9 mouse cellular contexts compared by ENCODE assay signal in the genomic region with DNA sequence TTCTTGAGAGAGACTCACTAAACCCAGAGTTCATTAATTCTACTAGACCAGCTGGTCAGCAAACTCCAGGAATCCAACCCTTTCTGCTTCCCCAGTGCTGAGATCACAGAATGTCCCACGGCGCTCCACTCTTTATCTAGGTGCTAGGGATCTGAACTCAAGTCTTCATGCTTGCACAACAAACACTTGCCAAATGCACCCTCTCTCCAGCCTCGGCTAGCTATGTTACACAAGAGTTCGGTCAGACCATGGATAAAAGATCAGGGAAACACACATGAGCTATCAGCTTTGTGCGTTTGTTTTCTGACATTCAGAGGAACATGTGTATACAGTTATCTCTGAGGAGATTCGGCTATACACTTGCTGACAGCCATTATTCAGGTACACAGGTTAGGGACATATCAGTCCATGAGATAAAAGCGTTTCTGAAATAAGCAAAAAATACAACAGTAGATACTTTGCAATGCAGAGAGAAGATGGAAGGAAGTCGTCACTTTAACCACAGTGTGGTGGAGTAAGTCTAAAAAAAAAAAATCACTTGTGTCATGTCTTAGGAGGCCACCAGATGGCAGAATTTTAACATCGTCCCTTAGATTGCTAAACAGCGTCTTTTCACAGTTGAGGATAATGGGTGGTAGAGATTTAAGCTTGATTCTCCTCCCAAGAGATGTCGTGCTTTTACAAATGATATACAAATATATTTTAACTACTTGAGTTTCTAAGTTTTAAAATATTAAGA. TPM values are rescaled to one million over a fixed set of nuclear protein-coding genes. Genes with fewer than 3 reads are reported as not detected.
DNase-seq lines count a peak whose midpoint lies in the region; ATAC-seq and TF ChIP-seq lines count a peak whose summit lies in the region.
"Had no signal": no experiment of that assay in that cellular context is flagged by ENCODE, and none has a peak within 500 bp of the region (broad histone marks: within the 10 kb centered on the region; RNA-seq: fewer than 3 reads in every experiment).

No protein-coding gene starts in this region.

- H3K36me3 ChIP-seq in E14TG2a.4 (ENCODE audit: insufficient read depth, low read length): no peaks in the 10 kb centered on the region
- H3K36me3 ChIP-seq: hindbrain, embryonic 15.5 days had no signal

- peak; percentile 15 for DNase-seq in kidney, postnatal 10 days
- DNase-seq in kidney, adult 8-10 months: no peak
- DNase-seq in 416B (ENCODE audit: low read depth): peak; percentile 66
- DNase-seq in retina, embryonic 14.5 days (ENCODE audit: low spot score): peak; percentile 73
- no peak for DNase-seq in adrenal gland, postnatal 14 days

- peaks cover 21% of the 10 kb centered on the region for H3K9me3 ChIP-seq in E14TG2a.4 (ENCODE audit: low read length)
- H3K9me3 ChIP-seq: hindbrain, embryonic 15.5 days had no signal

- TF ChIP-seq CTCF in E14TG2a.4 (conservative IDR thresholded peaks at IDR 0.05; ENCODE audit: low read length): peak; percentile 18; the same call in 1 of the 2 replicates

- no peaks in the 10 kb centered on the region for H3K27me3 ChIP-seq in E14TG2a.4 (ENCODE audit: insufficient read depth, low read length)
- H3K27me3 ChIP-seq: hindbrain, embryonic 15.5 days had no signal

- H3K4me1 ChIP-seq in E14TG2a.4 (replicated peaks; ENCODE audit: low read depth, low read length): no peaks in the 10 kb centered on the region
- H3K4me1 ChIP-seq: hindbrain, embryonic 15.5 days had no signal

- H3K4me3 ChIP-seq in E14TG2a.4 (replicated peaks; ENCODE audit: low read length): no peak overlapping the region
- H3K4me3 ChIP-seq: hindbrain, embryonic 15.5 days had no signal

- peak; percentile 95 for ATAC-seq in granulocyte monocyte progenitor cell, adult 5-6 weeks (replicated peaks; ENCODE audit: poor library complexity, severe bottlenecking)

RNA-seq across cellular contexts. Expression of a gene that starts 35.5 kb away (rescaled TPM):
- total RNA-seq in granulocyte monocyte progenitor cell, adult 5-6 weeks (2014; fragmentation: Nextera tagmentation): not detected in 2 replicates
- total RNA-seq in granulocyte monocyte progenitor cell, adult 5-6 weeks (2017): 1.6 TPM in 1 of 2 replicates, not detected in the other
- 103 and 108 TPM in 2 replicates for total RNA-seq in adrenal gland, postnatal 14 days (2021)
- total RNA-seq: neutrophil, adult 5-6 weeks had no signal

RNA-seq across cellular contexts. Expression of a gene that starts 46.3 kb away (rescaled TPM):
- total RNA-seq in granulocyte monocyte progenitor cell, adult 5-6 weeks (2014; fragmentation: Nextera tagmentation): 3.8 and 4.4 TPM in 2 replicates
- total RNA-seq in granulocyte monocyte progenitor cell, adult 5-6 weeks (2017): 3.4 and 3.5 TPM in 2 replicates
- total RNA-seq in adrenal gland, postnatal 14 days (2021): 0.96 and 2.1 TPM in 2 replicates

Comparison
In these comparisons a context has a peak if more than half of its experiments do, and no peak if none do; other contexts are left out.
1. DNase-seq: peak in kidney, postnatal 10 days (single experiment), 416B (single experiment) and retina, embryonic 14.5 days (single experiment); none in kidney, adult 8-10 months (0 of 2) and adrenal gland, postnatal 14 days (single experiment).
2. RNA of a gene that starts 35.5 kb away (total RNA-seq): 103 to 108 TPM in adrenal gland, postnatal 14 days; 1.6 TPM in granulocyte monocyte progenitor cell, adult 5-6 weeks; every median in the first group is over 10 times any median in the second.